ENCODE assay signal across 7 mouse cellular contexts in genomic region chr12:83687934-83688315, GRCm38 (mm10). TPM values are rescaled to one million over a fixed set of nuclear protein-coding genes. Genes with fewer than 3 reads are reported as not detected.
A peak's percentile ranks its signal among the peaks of the same experiment; 100 is the strongest.
DNase-seq lines count a peak whose midpoint lies in the region; ATAC-seq lines count a peak whose summit lies in the region.

Gene Psen1, plus strand, starts transcription at chr12:83688152.

- peak; percentile 98 for DNase-seq in adrenal gland, postnatal 14 days
- peak; percentile 94 for DNase-seq in embryonic facial prominence, embryonic 11.5 days (ENCODE audit: low spot score)
- peak; percentile 100 for DNase-seq in heart, adult 11 months
- DNase-seq in kidney, adult 18-20 months = peak; percentile 93
- DNase-seq in limb, embryonic 11.5 days (ENCODE audit: low spot score) = peak; percentile 97
- DNase-seq in midbrain, embryonic 14.5 days = peak; percentile 98
- DNase-seq in spleen, adult 18-20 months = peak; percentile 87 to 89

- H3K4me3 ChIP-seq in embryonic facial prominence, embryonic 11.5 days (ENCODE audit: low read depth, low read length) = peak within 1 kb of the TSS; percentile 86
- H3K4me3 ChIP-seq in limb, embryonic 11.5 days (ENCODE audit: low read depth, low read length) = peak within 1 kb of the TSS; percentile 61
- peak within 1 kb of the TSS; percentile 98 for H3K4me3 ChIP-seq in midbrain, embryonic 14.5 days (replicated peaks; ENCODE audit: low read depth, low read length)

- peak within 1 kb of the TSS; percentile 81 for H3K4me2 ChIP-seq in embryonic facial prominence, embryonic 11.5 days (ENCODE audit: low read depth, low read length)
- H3K4me2 ChIP-seq in limb, embryonic 11.5 days (ENCODE audit: low read depth, severe bottlenecking) = peak within 1 kb of the TSS; percentile 69
- peak within 1 kb of the TSS; percentile 77 for H3K4me2 ChIP-seq in midbrain, embryonic 14.5 days (ENCODE audit: low read length)

- H3K4me1 ChIP-seq in embryonic facial prominence, embryonic 11.5 days (ENCODE audit: control insufficient read depth, insufficient read depth, low read length) = no peaks in the 10 kb centered on the region
- H3K4me1 ChIP-seq in limb, embryonic 11.5 days (ENCODE audit: control insufficient read depth, insufficient read depth, low read length) = peaks cover 4% of the 10 kb centered on the region
- H3K4me1 ChIP-seq in midbrain, embryonic 14.5 days (ENCODE audit: control insufficient read depth, insufficient read depth, low read length) = peaks cover 14% of the 10 kb centered on the region

- H3K27ac ChIP-seq in embryonic facial prominence, embryonic 11.5 days (replicated peaks; ENCODE audit: low read depth, low read length) = peak within 1 kb of the TSS; percentile 85
- H3K27ac ChIP-seq in limb, embryonic 11.5 days (replicated peaks; ENCODE audit: low read depth, low read length) = peak within 1 kb of the TSS; percentile 74; the same call in 1 of the 2 replicates
- peak within 1 kb of the TSS; percentile 95 for H3K27ac ChIP-seq in midbrain, embryonic 14.5 days (replicated peaks; ENCODE audit: low read depth, low read length)

- ATAC-seq in embryonic facial prominence, embryonic 11.5 days (replicated peaks; ENCODE audit: insufficient number of reproducible peaks, low FRiP score, low TSS enrichment, low read depth) = peak; percentile 98
- ATAC-seq in limb, embryonic 11.5 days (ENCODE audit: insufficient number of reproducible peaks, low FRiP score, low TSS enrichment, low read depth) = peak; percentile 97
- ATAC-seq in midbrain, embryonic 14.5 days (ENCODE audit: low FRiP score, low TSS enrichment) = peak; percentile 99

- no peaks in the 10 kb centered on the region for H3K27me3 ChIP-seq in embryonic facial prominence, embryonic 11.5 days (ENCODE audit: control insufficient read depth, insufficient read depth, low read length)
- no peaks in the 10 kb centered on the region for H3K27me3 ChIP-seq in limb, embryonic 11.5 days (ENCODE audit: control insufficient read depth, insufficient read depth, low read length)
- no peaks in the 10 kb centered on the region for H3K27me3 ChIP-seq in midbrain, embryonic 14.5 days (ENCODE audit: control insufficient read depth, insufficient read depth, low read length)

- H3K9ac ChIP-seq in embryonic facial prominence, embryonic 11.5 days (replicated peaks; ENCODE audit: low read length) = peak within 1 kb of the TSS; percentile 91
- peak within 1 kb of the TSS; percentile 67 for H3K9ac ChIP-seq in limb, embryonic 11.5 days (ENCODE audit: low read length)
- peak within 1 kb of the TSS; percentile 86 for H3K9ac ChIP-seq in midbrain, embryonic 14.5 days (replicated peaks; ENCODE audit: low read length)

- under 1% methylated on average over 38 of the region's 38 CpGs for WGBS in embryonic facial prominence, embryonic 11.5 days
- WGBS in limb, embryonic 11.5 days = 0% methylated on average over 38 of the region's 38 CpGs
- under 1% methylated on average over 38 of the region's 38 CpGs for WGBS in midbrain, embryonic 14.5 days

- H3K9me3 ChIP-seq in embryonic facial prominence, embryonic 11.5 days (replicated peaks; ENCODE audit: control insufficient read depth, low read length) = no peaks in the 10 kb centered on the region
- H3K9me3 ChIP-seq in limb, embryonic 11.5 days (ENCODE audit: control insufficient read depth, low read length) = no peaks in the 10 kb centered on the region
- no peaks in the 10 kb centered on the region for H3K9me3 ChIP-seq in midbrain, embryonic 14.5 days (ENCODE audit: control insufficient read depth, low read length)

- no peaks in the 10 kb centered on the region for H3K36me3 ChIP-seq in embryonic facial prominence, embryonic 11.5 days (replicated peaks; ENCODE audit: control insufficient read depth, insufficient read depth, low read depth, low read length)
- H3K36me3 ChIP-seq in limb, embryonic 11.5 days (ENCODE audit: control insufficient read depth, insufficient read depth, low read length) = no peaks in the 10 kb centered on the region; the same call in 1 of the 2 replicates
- H3K36me3 ChIP-seq in midbrain, embryonic 14.5 days (ENCODE audit: control insufficient read depth, insufficient read depth, low read length) = 0 out of 2 replicates have a peak, but pooled peaks cover 7% of the 10 kb centered on the region

RNA-seq across cellular contexts. Expression of gene Psen1, which starts in this region (rescaled TPM):
- 53.6 and 62.6 TPM in 2 replicates for total RNA-seq in adrenal gland, postnatal 14 days (2021)
- 69.8 and 70.8 TPM in 2 replicates for polyA plus RNA-seq in embryonic facial prominence, embryonic 11.5 days (2014; fragmentation: Nextera tagmentation; extraction: Ambion mirVana)
- 68.0 and 71.2 TPM in 2 replicates for polyA plus RNA-seq in limb, embryonic 11.5 days (2014; fragmentation: Nextera tagmentation; extraction: Ambion mirVana)
- polyA plus RNA-seq in midbrain, embryonic 14.5 days (2014; fragmentation: Nextera tagmentation; extraction: Ambion mirVana) = 66.8 and 77.9 TPM in 2 replicates

Comparison
In these comparisons a context has a peak if more than half of its experiments do, and no peak if none do; other contexts are left out.
1. Peak in every context shown above with its lines: DNase-seq, ATAC-seq, H3K4me3 ChIP-seq and H3K27ac ChIP-seq.